Mouse (Mus musculus) G1E (cell line): ENCODE results near the gene Spi1.

Source experiments
- CTCF ChIP-seq: IDR thresholded peaks from 2 replicates; pipeline ENCODE4 v1.5.1; 2012; ENCODE audit warnings: low read depth, low read length, inconsistent platforms, mixed read lengths
- GATA1 ChIP-seq: IDR thresholded peaks from 2 replicates; pipeline ENCODE4 v1.6.1; 2012; ENCODE audit warnings: borderline replicate concordance, low read length, inconsistent platforms, mixed read lengths
- TAL1 ChIP-seq: conservative IDR thresholded peaks from 2 replicates; pipeline ENCODE4 v1.6.1; 2012; ENCODE audit warnings: low read depth, low read length, inconsistent platforms, mixed read lengths

GRCm38 (mm10) chr2:91142920-91143319 lies 60.7 kb downstream of the Spi1 start:
- TF ChIP-seq CTCF, result no peak
- TF ChIP-seq TAL1, result no peak
- no peak for TF ChIP-seq GATA1
